Mouse (Mus musculus): ENCODE data around the gene Med25. TPM values are rescaled to one million over a fixed set of nuclear protein-coding genes. Genes with fewer than 3 reads are reported as not detected.
A peak's percentile ranks its signal among the peaks of the same experiment; 100 is the strongest.

Gene Med25
- polyA plus RNA-seq, 1 experiment from 2014 or later = 59.5 TPM

DNA sequence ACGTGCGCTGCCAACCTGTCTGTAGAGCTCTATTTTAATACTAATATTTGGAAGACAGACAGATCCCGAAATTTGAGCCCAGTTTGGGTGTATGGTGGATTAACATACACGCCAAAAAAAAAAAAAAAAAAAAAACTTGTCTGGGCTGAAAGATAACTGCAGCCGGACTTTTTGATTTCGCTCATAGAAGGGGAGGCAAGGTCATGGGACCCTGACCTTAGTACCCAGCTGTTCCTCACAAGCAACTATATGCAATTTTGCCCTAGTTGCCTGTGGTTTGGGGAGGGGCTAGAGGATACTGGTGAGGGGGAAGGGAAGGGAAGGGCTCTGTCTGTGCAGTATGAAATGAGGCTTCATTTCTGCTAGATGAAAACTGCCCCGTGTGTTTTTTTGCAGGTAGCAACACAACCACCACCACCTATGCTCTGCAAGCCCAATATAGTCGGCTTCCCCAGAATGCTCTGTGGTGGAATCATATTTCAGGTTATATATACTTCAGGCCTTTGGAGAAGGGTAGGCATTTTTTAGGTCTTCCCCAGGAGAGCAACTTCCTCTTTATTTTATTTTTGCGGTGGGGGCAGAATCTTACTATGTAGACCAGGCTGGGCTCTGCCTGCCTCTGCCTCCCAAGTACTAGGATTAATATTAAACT lies 36.1 kb downstream of the Med25 start:
- peak overlapping the region; percentile 92 for H3K9ac ChIP-seq (ENCODE audit: low read length)
- no peaks in the 10 kb centered on the region for H3K9me3 ChIP-seq (ENCODE audit: control insufficient read depth, low read length)

DNA sequence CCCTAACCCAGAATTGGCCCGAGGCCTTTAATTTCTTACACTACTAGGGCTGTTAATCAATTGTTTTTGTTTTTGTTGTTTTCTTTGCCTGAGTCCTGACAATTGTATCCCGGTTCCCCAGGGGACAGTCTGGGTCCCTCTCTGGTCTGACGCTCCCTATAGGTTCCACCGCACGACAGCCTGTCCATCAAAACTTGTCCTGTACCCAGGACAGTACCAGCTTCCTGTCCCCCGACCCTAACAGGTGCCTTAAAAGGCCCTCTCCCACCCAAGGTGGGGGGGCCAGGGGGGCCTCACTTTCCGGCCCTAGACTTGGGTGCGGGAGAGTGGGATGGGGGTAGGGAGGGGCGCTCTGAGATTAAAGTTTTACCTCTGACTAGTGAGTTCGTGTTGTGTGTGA lies 37.5 kb downstream of the Med25 start:
- H3K27me3 ChIP-seq (ENCODE audit: control insufficient read depth, insufficient read depth, low read length) = no peaks in the 10 kb centered on the region
- no peak for ATAC-seq (ENCODE audit: insufficient number of reproducible peaks, insufficient read depth, low FRiP score, low read depth)
- H3K4me1 ChIP-seq (ENCODE audit: control insufficient read depth in 2 of 2, insufficient read depth in 2 of 2, low read length in 2 of 2) = peaks cover 23 to 48% of the 10 kb centered on the region in 2 experiments
- H3K4me2 ChIP-seq (ENCODE audit: low read length) = peak overlapping the region; percentile 81
- peaks cover 34% of the 10 kb centered on the region for H3K36me3 ChIP-seq (ENCODE audit: control insufficient read depth, insufficient read depth, low read length)
- peak overlapping the region; percentile 46 to 59 for H3K4me3 ChIP-seq (ENCODE audit: control insufficient read depth in 1 of 2, insufficient read depth in 1 of 2, low read depth in 1 of 2, low read length in 2 of 2)
- peak overlapping the region; percentile 73 for H3K9ac ChIP-seq (ENCODE audit: low read length)
- no peaks in the 10 kb centered on the region for H3K9me3 ChIP-seq (ENCODE audit: control insufficient read depth, low read length)
- peak overlapping the region; percentile 93 to 96 for H3K27ac ChIP-seq (replicated peaks in 1 of 2; ENCODE audit: control insufficient read depth in 1 of 2, insufficient read depth in 1 of 2, low read depth in 2 of 2, low read length in 2 of 2)
- 35% methylated on average over 10 of the region's 10 CpGs for WGBS

More for the DNA sequence above, 36.1 kb downstream of the Med25 start:
- peak overlapping the region; percentile 92 to 95 for H3K27ac ChIP-seq (replicated peaks in 1 of 2; ENCODE audit: control insufficient read depth in 1 of 2, insufficient read depth in 1 of 2, low read depth in 2 of 2, low read length in 2 of 2)
- no peaks in the 10 kb centered on the region for H3K27me3 ChIP-seq (ENCODE audit: control insufficient read depth, insufficient read depth, low read length)
- H3K4me3 ChIP-seq (ENCODE audit: control insufficient read depth in 1 of 2, insufficient read depth in 1 of 2, low read depth in 1 of 2, low read length in 2 of 2) = peak overlapping the region in 1 of 2 experiments; percentile 86; a peak in 3 of 4 replicates
- no peak for ATAC-seq (ENCODE audit: insufficient number of reproducible peaks, insufficient read depth, low FRiP score, low read depth)
- H3K4me1 ChIP-seq (ENCODE audit: control insufficient read depth in 2 of 2, insufficient read depth in 2 of 2, low read length in 2 of 2) = peaks cover 16 to 38% of the 10 kb centered on the region in 2 experiments
- H3K36me3 ChIP-seq (ENCODE audit: control insufficient read depth, insufficient read depth, low read length) = peaks cover 33% of the 10 kb centered on the region
- WGBS = 57% methylated on average over 9 of the region's 9 CpGs
- H3K4me2 ChIP-seq (ENCODE audit: low read length) = peak overlapping the region; percentile 95

DNA sequence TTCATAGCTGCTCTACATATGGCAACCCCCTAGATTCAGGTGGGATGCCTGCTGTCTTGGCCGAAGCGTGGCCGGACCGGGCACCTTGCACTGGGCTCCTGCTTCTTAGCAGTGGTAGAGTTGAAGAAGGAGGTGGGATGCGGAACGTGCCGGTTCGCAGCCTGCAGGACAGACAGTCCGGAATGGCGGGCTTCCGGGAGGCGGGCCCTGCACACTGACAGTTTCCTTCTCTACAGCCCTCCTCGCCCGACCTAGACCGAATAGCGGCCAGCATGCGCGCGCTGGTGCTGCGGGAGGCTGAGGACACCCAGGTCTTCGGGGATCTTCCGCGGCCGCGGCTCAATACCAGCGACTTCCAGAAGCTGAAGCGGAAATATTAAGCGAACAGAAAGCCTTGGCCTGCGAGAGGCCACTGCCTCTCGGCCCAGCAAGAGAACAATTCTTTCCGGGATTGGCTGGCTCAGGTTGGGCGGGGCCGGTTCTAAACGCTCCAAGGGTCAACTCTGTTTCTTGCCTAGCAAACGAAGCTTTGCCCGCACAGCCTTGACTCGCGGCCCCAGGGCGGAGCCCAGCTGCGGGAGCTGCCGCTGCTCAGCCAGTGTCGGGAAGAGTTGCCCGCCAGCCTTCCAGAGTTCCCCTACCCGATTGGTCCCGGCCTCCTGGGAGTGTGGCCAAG lies 38.0 kb downstream of the Med25 start:
- Histone ChIP-seq H3K4me3 (ENCODE audit: control insufficient read depth in 1 of 2, insufficient read depth in 1 of 2, low read depth in 1 of 2, low read length in 2 of 2) (peak overlapping the region; percentile 46 to 59), H3K27ac (replicated peaks in 1 of 2; ENCODE audit: control insufficient read depth in 1 of 2, insufficient read depth in 1 of 2, low read depth in 2 of 2, low read length in 2 of 2) (peak overlapping the region; percentile 93 to 96), H3K4me2 (ENCODE audit: low read length) (peak overlapping the region; percentile 81), H3K4me1 (ENCODE audit: control insufficient read depth in 2 of 2, insufficient read depth in 2 of 2, low read length in 2 of 2) (peaks cover 23 to 48% of the 10 kb centered on the region in 2 experiments), H3K36me3 (ENCODE audit: control insufficient read depth, insufficient read depth, low read length) (peaks cover 31% of the 10 kb centered on the region), H3K27me3 (ENCODE audit: control insufficient read depth, insufficient read depth, low read length) (no peaks in the 10 kb centered on the region), H3K9ac (ENCODE audit: low read length) (peak overlapping the region; percentile 73), H3K9me3 (ENCODE audit: control insufficient read depth, low read length) (no peaks in the 10 kb centered on the region)
- 1% methylated on average over 45 of the region's 45 CpGs for WGBS
- peak; percentile 34 for ATAC-seq (ENCODE audit: insufficient number of reproducible peaks, insufficient read depth, low FRiP score, low read depth)

DNA sequence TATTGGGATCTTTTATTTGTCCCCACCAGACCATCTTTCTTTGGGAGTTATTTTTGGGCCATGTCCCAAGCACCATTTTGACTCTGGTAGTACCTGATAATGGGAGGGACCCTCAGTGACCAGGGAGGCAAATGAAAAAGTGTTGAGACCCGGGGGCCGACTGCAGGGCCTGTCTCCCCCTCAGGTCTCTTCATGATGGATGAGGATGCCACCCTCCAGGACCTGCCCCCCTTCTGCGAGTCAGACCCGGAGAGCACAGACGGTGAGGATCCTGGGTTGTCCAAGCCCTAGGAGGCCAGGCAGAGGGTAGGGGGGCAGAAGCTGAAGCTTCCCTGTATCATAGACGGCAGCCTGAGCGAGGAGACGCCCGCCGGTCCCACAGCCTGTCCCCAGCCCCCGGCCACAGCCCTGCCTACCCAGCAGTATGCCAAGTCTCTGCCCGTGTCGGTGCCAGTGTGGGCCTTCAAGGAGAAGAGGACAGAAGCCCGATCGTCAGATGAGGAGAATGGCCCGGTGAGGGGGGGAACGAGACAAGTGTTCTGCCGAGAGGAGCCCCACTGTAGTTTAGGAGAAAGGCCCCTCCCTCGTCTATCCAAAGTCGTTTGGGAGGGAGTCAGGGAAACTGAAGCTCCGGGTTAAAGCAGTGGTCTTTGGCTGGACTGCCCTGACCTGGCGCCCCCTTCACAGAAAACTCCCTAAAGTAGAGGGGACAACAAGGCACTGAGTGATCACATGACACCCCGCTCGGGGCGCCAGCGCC lies 38.7 kb downstream of the Med25 start:
- H3K27me3 ChIP-seq (ENCODE audit: control insufficient read depth, insufficient read depth, low read length) = no peaks in the 10 kb centered on the region
- peak overlapping the region; percentile 81 for H3K4me2 ChIP-seq (ENCODE audit: low read length)
- H3K9ac ChIP-seq (ENCODE audit: low read length) = peak overlapping the region; percentile 73
- ATAC-seq (ENCODE audit: insufficient number of reproducible peaks, insufficient read depth, low FRiP score, low read depth) = no peak
- H3K27ac ChIP-seq (replicated peaks in 1 of 2; ENCODE audit: control insufficient read depth in 1 of 2, insufficient read depth in 1 of 2, low read depth in 2 of 2, low read length in 2 of 2) = peak overlapping the region; percentile 93 to 96
- peaks cover 26% of the 10 kb centered on the region for H3K36me3 ChIP-seq (ENCODE audit: control insufficient read depth, insufficient read depth, low read length)
- H3K4me1 ChIP-seq (ENCODE audit: control insufficient read depth in 2 of 2, insufficient read depth in 2 of 2, low read length in 2 of 2) = peaks cover 23 to 48% of the 10 kb centered on the region in 2 experiments
- WGBS = 26% methylated on average over 25 of the region's 26 CpGs
- peak overlapping the region; percentile 46 to 59 for H3K4me3 ChIP-seq (ENCODE audit: control insufficient read depth in 1 of 2, insufficient read depth in 1 of 2, low read depth in 1 of 2, low read length in 2 of 2)
- H3K9me3 ChIP-seq (ENCODE audit: control insufficient read depth, low read length) = no peaks in the 10 kb centered on the region

DNA sequence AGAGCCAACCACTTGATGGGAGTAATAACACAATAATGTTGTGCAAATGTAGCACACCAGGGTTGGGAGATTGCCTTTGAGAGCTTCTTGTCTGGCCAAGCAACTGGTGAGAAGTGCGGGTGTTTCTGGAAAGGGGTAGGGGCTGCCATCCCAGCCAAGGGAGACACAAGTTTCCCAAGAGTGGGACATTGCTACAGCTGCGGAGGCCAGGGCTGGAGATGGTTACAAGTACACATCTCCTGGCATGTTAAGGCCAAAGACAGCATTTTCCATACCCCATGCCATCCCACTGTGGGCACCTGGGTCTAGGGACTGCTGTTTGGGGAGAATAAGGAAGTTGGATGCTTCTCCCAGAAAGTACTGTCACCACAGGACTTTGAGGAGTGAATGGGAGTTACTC lies 39.4 kb downstream of the Med25 start:
- 89% methylated on average over 2 of the region's 2 CpGs for WGBS

GRCm38 (mm10) chr7:44852259-44853027 lies 40.1 kb downstream of the Med25 start:
- peaks cover 23% of the 10 kb centered on the region for H3K36me3 ChIP-seq (ENCODE audit: control insufficient read depth, insufficient read depth, low read length)
- no peak for ATAC-seq (ENCODE audit: insufficient number of reproducible peaks, insufficient read depth, low FRiP score, low read depth)
- no peak overlapping the region for H3K9ac ChIP-seq (ENCODE audit: low read length)
- no peaks in the 10 kb centered on the region for H3K27me3 ChIP-seq (ENCODE audit: control insufficient read depth, insufficient read depth, low read length)
- H3K4me1 ChIP-seq (ENCODE audit: control insufficient read depth in 2 of 2, insufficient read depth in 2 of 2, low read length in 2 of 2) = peaks cover 28 to 45% of the 10 kb centered on the region in 2 experiments
- H3K4me3 ChIP-seq (ENCODE audit: control insufficient read depth in 1 of 2, insufficient read depth in 1 of 2, low read depth in 1 of 2, low read length in 2 of 2) = no peak overlapping the region
- H3K27ac ChIP-seq (replicated peaks in 1 of 2; ENCODE audit: control insufficient read depth in 1 of 2, insufficient read depth in 1 of 2, low read depth in 2 of 2, low read length in 2 of 2) = no peak overlapping the region
- WGBS = 90% methylated on average over 36 of the region's 36 CpGs
- H3K9me3 ChIP-seq (ENCODE audit: control insufficient read depth, low read length) = no peaks in the 10 kb centered on the region
- H3K4me2 ChIP-seq (ENCODE audit: low read length) = no peak overlapping the region

More for the DNA sequence above, 39.4 kb downstream of the Med25 start:
- peaks cover 26 to 43% of the 10 kb centered on the region in 2 experiments for H3K4me1 ChIP-seq (ENCODE audit: control insufficient read depth in 2 of 2, insufficient read depth in 2 of 2, low read length in 2 of 2)
- H3K4me3 ChIP-seq (ENCODE audit: control insufficient read depth in 1 of 2, insufficient read depth in 1 of 2, low read depth in 1 of 2, low read length in 2 of 2) = no peak overlapping the region
- peak overlapping the region; percentile 81 for H3K4me2 ChIP-seq (ENCODE audit: low read length)
- H3K27me3 ChIP-seq (ENCODE audit: control insufficient read depth, insufficient read depth, low read length) = no peaks in the 10 kb centered on the region
- H3K9me3 ChIP-seq (ENCODE audit: control insufficient read depth, low read length) = no peaks in the 10 kb centered on the region
- H3K9ac ChIP-seq (ENCODE audit: low read length) = 0 out of 2 replicates have a peak overlapping the region, but pooled peaks have one; percentile 73
- H3K27ac ChIP-seq (replicated peaks in 1 of 2; ENCODE audit: control insufficient read depth in 1 of 2, insufficient read depth in 1 of 2, low read depth in 2 of 2, low read length in 2 of 2) = no peak overlapping the region
- H3K36me3 ChIP-seq (ENCODE audit: control insufficient read depth, insufficient read depth, low read length) = peaks cover 22% of the 10 kb centered on the region
- ATAC-seq (ENCODE audit: insufficient number of reproducible peaks, insufficient read depth, low FRiP score, low read depth) = no peak

Data from heart, embryonic 14.5 days (tissue).